In the genomic region with DNA sequence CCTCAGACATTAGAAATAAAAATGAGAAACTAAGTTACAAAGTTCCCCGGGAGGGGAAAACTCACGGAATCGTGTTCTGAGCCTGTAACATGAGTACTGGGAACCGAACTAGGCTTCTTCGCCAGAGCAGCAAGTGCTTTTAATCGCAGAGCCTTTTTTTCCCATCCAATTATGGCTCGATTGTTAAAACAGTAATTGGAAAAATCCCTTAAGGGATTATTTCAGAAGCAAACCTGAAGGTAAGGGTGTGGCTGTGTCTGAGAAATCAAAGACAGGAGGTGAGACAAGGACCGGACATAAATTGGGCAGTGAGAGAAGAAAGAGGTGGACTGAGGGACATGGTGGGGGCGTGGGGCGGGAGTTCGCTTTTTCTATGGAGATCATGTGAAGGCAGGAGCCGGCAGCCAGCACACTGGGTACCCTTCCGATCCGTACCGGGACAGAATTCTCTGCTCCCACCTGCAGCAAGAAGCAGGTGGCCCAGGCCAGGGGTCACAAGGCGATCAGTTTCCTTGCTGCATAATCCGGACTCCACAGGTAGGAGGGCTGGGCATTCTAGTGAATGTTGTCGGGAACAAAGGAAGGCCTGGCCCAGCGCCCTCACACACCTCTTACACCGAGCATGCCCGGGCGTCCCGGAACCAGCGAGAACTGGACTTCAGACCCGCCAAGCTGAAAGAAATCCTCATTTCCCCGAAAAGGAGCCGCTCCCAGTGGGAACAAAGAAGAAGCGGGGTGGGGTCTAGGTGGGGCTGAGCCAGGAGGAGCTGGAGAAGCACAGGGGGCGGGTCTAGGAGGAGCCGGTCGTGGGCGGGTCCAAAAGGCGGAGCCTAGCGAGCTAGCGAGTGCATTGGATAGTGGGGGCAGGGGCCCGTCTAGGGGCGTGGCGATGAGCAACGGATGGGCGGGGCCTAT, we compare ENCODE assay signal across 8 mouse cellular contexts. TPM values are rescaled to one million over a fixed set of nuclear protein-coding genes. Genes with fewer than 3 reads are reported as not detected.
DNase-seq lines count a peak whose midpoint lies in the region; ATAC-seq and TF ChIP-seq lines count a peak whose summit lies in the region.

No protein-coding gene starts in this region.

- peak overlapping the region; percentile 55 to 67 for H3K4me3 ChIP-seq in MEL (ENCODE audit: control insufficient read depth in 1 of 2, insufficient read depth in 1 of 2, low read depth in 2 of 2, low read length in 2 of 2)
- H3K4me3 ChIP-seq in cerebellum, adult 2 months (replicated peaks; ENCODE audit: insufficient read depth, low read depth, low read length): peak overlapping the region; percentile 83
- peak overlapping the region; percentile 64 for H3K4me3 ChIP-seq in forebrain, postnatal 0 days (ENCODE audit: low read depth, low read length)
- peak overlapping the region; percentile 68 for H3K4me3 ChIP-seq in layer of hippocampus, adult 2 months
- peak overlapping the region; percentile 77 for H3K4me3 ChIP-seq in lung, adult 2 months (replicated peaks; ENCODE audit: extremely low read depth, low read depth, low read length)
- peak overlapping the region; percentile 67 for H3K4me3 ChIP-seq in neural tube, embryonic 15.5 days (replicated peaks)

- no peak for TF ChIP-seq EP300 in MEL (IDR thresholded peaks at IDR 0.05; ENCODE audit: low read depth in 1 of 2, low read length in 2 of 2)

- H3K4me2 ChIP-seq in forebrain, postnatal 0 days (ENCODE audit: low read depth): peak overlapping the region; percentile 76
- peak overlapping the region; percentile 77 for H3K4me2 ChIP-seq in neural tube, embryonic 15.5 days

- no peak for TF ChIP-seq CTCF in MEL (IDR thresholded peaks at IDR 0.05 in 2 of 3, conservative IDR thresholded peaks at IDR 0.05 in 1 of 3; ENCODE audit: control insufficient read depth in 1 of 3, insufficient read depth in 1 of 3, low read depth in 2 of 3, low read length in 3 of 3, poor library complexity in 1 of 3, severe bottlenecking in 1 of 3)
- no peak for TF ChIP-seq CTCF in cerebellum, adult 2 months (IDR thresholded peaks at IDR 0.05; ENCODE audit: borderline replicate concordance, insufficient read depth, low read depth, low read length)
- no peak for TF ChIP-seq CTCF in forebrain, postnatal 0 days (IDR thresholded peaks at IDR 0.05; ENCODE audit: low read depth)
- TF ChIP-seq CTCF in layer of hippocampus, adult 2 months (conservative IDR thresholded peaks at IDR 0.05): no peak
- no peak for TF ChIP-seq CTCF in lung, adult 2 months (IDR thresholded peaks at IDR 0.05; ENCODE audit: insufficient read depth, low read length)

- no peaks in the 10 kb centered on the region; a peak in 1 of 4 replicates for H3K27me3 ChIP-seq in MEL (ENCODE audit: control insufficient read depth in 1 of 2, insufficient read depth in 2 of 2, low read length in 2 of 2)
- H3K27me3 ChIP-seq in cerebellum, adult 2 months (ENCODE audit: control insufficient read depth, insufficient read depth, low read length): no peaks in the 10 kb centered on the region
- H3K27me3 ChIP-seq in forebrain, postnatal 0 days (ENCODE audit: insufficient read depth, low read length): no peaks in the 10 kb centered on the region
- H3K27me3 ChIP-seq in neural tube, embryonic 15.5 days (replicated peaks): no peaks in the 10 kb centered on the region

- WGBS in cerebellum, adult 2 months: 5% methylated on average over 40 of the region's 40 CpGs
- 2% methylated on average over 40 of the region's 40 CpGs for WGBS in forebrain, postnatal 0 days
- WGBS in lung, adult 2 months: 2% methylated on average over 39 of the region's 40 CpGs
- 2% methylated on average over 40 of the region's 40 CpGs for WGBS in neural tube, embryonic 15.5 days

- no peaks in the 10 kb centered on the region for H3K36me3 ChIP-seq in MEL (ENCODE audit: control insufficient read depth in 1 of 2, insufficient read depth in 2 of 2, low read length in 2 of 2)
- H3K36me3 ChIP-seq in forebrain, postnatal 0 days (ENCODE audit: insufficient read depth): no peaks in the 10 kb centered on the region
- no peaks in the 10 kb centered on the region for H3K36me3 ChIP-seq in neural tube, embryonic 15.5 days

- ATAC-seq in forebrain, postnatal 0 days: peak; percentile 99
- ATAC-seq in neural tube, embryonic 15.5 days (ENCODE audit: low FRiP score): peak; percentile 99

- peak; percentile 93 for DNase-seq in MEL (ENCODE audit: low read depth, low spot score)
- peak; percentile 91 to 92 for DNase-seq in cerebellum, adult 2 months
- peak; percentile 97 for DNase-seq in forebrain, postnatal 0 days
- peak; percentile 95 for DNase-seq in heart, postnatal 4 days
- DNase-seq in layer of hippocampus, adult 2 months (ENCODE audit: low spot score in 2 of 2): peak; percentile 88 to 94
- DNase-seq in lung, adult 2 months: peak; percentile 97
- DNase-seq in testis, postnatal 10 days (ENCODE audit: low spot score): peak; percentile 99

- TF ChIP-seq POLR2A in MEL (IDR thresholded peaks at IDR 0.05; ENCODE audit: control insufficient read depth in 1 of 2, insufficient read depth in 1 of 2, low read depth in 1 of 2, low read length in 2 of 2, poor library complexity in 1 of 2): 0 out of 4 replicates have a peak, but pooled peaks of 1 of the 2 experiments have one; percentile 20
- TF ChIP-seq POLR2A in cerebellum, adult 2 months (IDR thresholded peaks at IDR 0.05; ENCODE audit: borderline replicate concordance, insufficient read depth, low read length): no peak
- no peak for TF ChIP-seq POLR2A in lung, adult 2 months (IDR thresholded peaks at IDR 0.05; ENCODE audit: borderline replicate concordance, extremely low read depth, low read depth, low read length)

- H3K9ac ChIP-seq in MEL (ENCODE audit: control insufficient read depth, low read depth, low read length, poor library complexity, severe bottlenecking): peak overlapping the region; percentile 29
- peak overlapping the region; percentile 97 for H3K9ac ChIP-seq in forebrain, postnatal 0 days
- H3K9ac ChIP-seq in neural tube, embryonic 15.5 days (replicated peaks): peak overlapping the region; percentile 82

- no peaks in the 10 kb centered on the region; a peak in 1 of 4 replicates for H3K4me1 ChIP-seq in MEL (ENCODE audit: control insufficient read depth in 1 of 2, insufficient read depth in 2 of 2, low read length in 2 of 2)
- no peaks in the 10 kb centered on the region for H3K4me1 ChIP-seq in cerebellum, adult 2 months (ENCODE audit: control insufficient read depth, insufficient read depth, low read length)
- no peaks in the 10 kb centered on the region for H3K4me1 ChIP-seq in forebrain, postnatal 0 days (ENCODE audit: insufficient read depth)
- H3K4me1 ChIP-seq in lung, adult 2 months (ENCODE audit: control insufficient read depth, insufficient read depth, low read length): no peaks in the 10 kb centered on the region
- peaks cover 14% of the 10 kb centered on the region for H3K4me1 ChIP-seq in neural tube, embryonic 15.5 days

- no peak overlapping the region for H3K27ac ChIP-seq in MEL (ENCODE audit: control insufficient read depth, low read depth, low read length)
- no peak overlapping the region for H3K27ac ChIP-seq in cerebellum, adult 2 months (ENCODE audit: insufficient read depth, low read length)
- peak overlapping the region; percentile 92 for H3K27ac ChIP-seq in forebrain, postnatal 0 days (ENCODE audit: low read depth, low read length)
- no peak overlapping the region for H3K27ac ChIP-seq in layer of hippocampus, adult 2 months
- H3K27ac ChIP-seq in neural tube, embryonic 15.5 days (replicated peaks): peak overlapping the region; percentile 86

- no peaks in the 10 kb centered on the region for H3K79me2 ChIP-seq in MEL (ENCODE audit: control insufficient read depth, insufficient read depth, low read length, poor library complexity)

- TF ChIP-seq RAD21 in MEL (IDR thresholded peaks at IDR 0.05; ENCODE audit: low read depth, low read length): no peak

- no peaks in the 10 kb centered on the region for H3K9me3 ChIP-seq in MEL (replicated peaks; ENCODE audit: insufficient read depth, low read length)
- no peaks in the 10 kb centered on the region for H3K9me3 ChIP-seq in forebrain, postnatal 0 days (ENCODE audit: low read length)
- H3K9me3 ChIP-seq in neural tube, embryonic 15.5 days (replicated peaks): no peaks in the 10 kb centered on the region

TF ChIP-seq in MEL, 35 proteins besides CTCF, POLR2A, EP300 and RAD21:
- TF ChIP-seq SMC3 (IDR thresholded peaks at IDR 0.05; ENCODE audit: low read depth, low read length) (no peak), ELF1 (IDR thresholded peaks at IDR 0.05; ENCODE audit: low read depth, low read length) (no peak), TBP (IDR thresholded peaks at IDR 0.05; ENCODE audit: low read depth, low read length) (no peak), USF1 (IDR thresholded peaks at IDR 0.05; ENCODE audit: low read depth, low read length) (no peak), MEF2A (IDR thresholded peaks at IDR 0.05; ENCODE audit: extremely low read depth, insufficient replicate concordance, low read depth, low read length, poor library complexity, severe bottlenecking) (no peak), ZC3H11A (IDR thresholded peaks at IDR 0.05; ENCODE audit: low read depth, low read length) (no peak), MXI1 (IDR thresholded peaks at IDR 0.05; ENCODE audit: low read depth, low read length) (no peak)
TF ChIP-seq in MEL: peak in this region for 0.

RNA-seq across cellular contexts. Expression of a gene that starts 54.1 kb away (rescaled TPM):
- total RNA-seq in MEL (2012; rRNA removed): 4.3 and 5.3 TPM in 2 replicates
- polyA plus RNA-seq in MEL (2012; ENCODE audit: insufficient read depth in 1 of 2, insufficient read length in 2 of 2, low read depth in 1 of 2, low replicate concordance in 2 of 2, missing spikeins in 1 of 2): 10 to 100 TPM in 1 of 2 experiments, not detected in 1; 18.5 TPM
- polyA plus RNA-seq in cerebellum, adult 2 months (2012; rRNA removed): 109 and 114 TPM in 2 replicates
- 231 and 267 TPM in 2 replicates for total RNA-seq in forebrain, postnatal 0 days (2014; rRNA removed)
- 9.1 and 10.9 TPM in 2 replicates for polyA plus RNA-seq in forebrain, postnatal 0 days (2015; fragmentation: Nextera tagmentation; extraction: Ambion mirVana)
- 10 to 100 TPM; 11.2 to 15.2 TPM for total RNA-seq in heart, postnatal 4 days (2021)
- 10 to 100 TPM; 34.5 to 35.5 TPM for total RNA-seq in layer of hippocampus, adult 2 months (2021)
- 12.1 and 14.8 TPM in 2 replicates for polyA plus RNA-seq in lung, adult 2 months (2012; rRNA removed)
- 7.9 and 11.0 TPM in 2 replicates for polyA plus RNA-seq in neural tube, embryonic 15.5 days (2015; fragmentation: Nextera tagmentation; extraction: Ambion mirVana)

Comparison
In these comparisons a context has a peak if more than half of its experiments do, and no peak if none do; other contexts are left out.
1. H3K27ac ChIP-seq: peak in forebrain, postnatal 0 days (single experiment) and neural tube, embryonic 15.5 days (single experiment); none in MEL (single experiment), cerebellum, adult 2 months (single experiment) and layer of hippocampus, adult 2 months (single experiment).
2. H3K9ac ChIP-seq: peak in every context shown above with its lines; median percentile 97 in forebrain, postnatal 0 days; 82 in neural tube, embryonic 15.5 days; 29 in MEL.
3. Peak in every context shown above with its lines, with median percentiles within 50 percentile points of each other: DNase-seq and H3K4me3 ChIP-seq.